Mouse (Mus musculus) erythroblast, embryonic 14.5 days (primary cell): ENCODE measurements around the gene Cpb2.

Experiments
- GATA1 ChIP-seq: IDR thresholded peaks from 2 replicates; pipeline ENCODE4 v1.6.1; 2012; ENCODE audit warnings: low read length, inconsistent platforms, mixed read lengths
- TAL1 ChIP-seq: IDR thresholded peaks from 3 replicates; pipeline ENCODE4 v1.6.1; 2012; ENCODE audit warnings: low read length, inconsistent platforms, mixed read lengths

DNA sequence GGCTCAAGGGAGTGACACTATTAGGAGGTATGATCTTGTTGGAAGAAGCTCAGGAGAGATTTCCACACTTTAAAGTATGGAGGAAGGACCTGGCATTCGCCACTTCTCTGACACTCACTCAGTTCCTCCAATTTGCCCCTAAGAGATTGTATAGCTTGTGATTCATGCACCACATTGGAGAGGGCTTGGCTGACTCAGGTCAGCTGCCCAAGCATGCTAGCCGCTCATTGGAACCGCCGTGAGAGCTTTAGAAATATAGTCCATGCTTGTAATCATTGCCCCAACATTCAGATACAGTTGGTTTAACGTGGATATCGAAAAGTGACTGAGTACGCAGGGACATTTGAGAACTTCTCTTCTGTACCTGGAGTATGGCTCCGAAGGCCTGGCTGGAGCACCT, 6.5 kb upstream of the Cpb2 start:
- TF ChIP-seq TAL1: no peak
- TF ChIP-seq GATA1: no peak
